Mouse (Mus musculus) heart, embryonic 16.5 days (tissue): ENCODE data around the gene Zc2hc1c. TPM values are rescaled to one million over a fixed set of nuclear protein-coding genes. Genes with fewer than 3 reads are reported as not detected.

Experiments used
- ATAC-seq: fragments of 200-750 bp; cut with Nextera tagmentation; replicated peaks from 2 replicates; pipeline ENCODE4 v1.8.0; 2017; ENCODE audit warnings: moderate number of reproducible peaks; ENCODE audit not compliant: insufficient read depth, low FRiP score; ENCODE audit errors: extremely low read depth
- H3K27ac ChIP-seq: fragments of 300-500 bp; sonication (generic); 2 replicates; pipeline ENCODE4 v1.5.1; 2014; ENCODE audit warnings: mild to moderate bottlenecking, low read length, control low read depth, moderate library complexity
- H3K27me3 ChIP-seq: fragments of 300-500 bp; sonication (generic); 2 replicates; pipeline ENCODE4 v1.6.1; 2014; ENCODE audit warnings: low read length, mixed read lengths; ENCODE audit not compliant: control insufficient read depth, insufficient read depth
- H3K36me3 ChIP-seq: fragments of 300-500 bp; sonication (generic); 2 replicates; pipeline ENCODE4 v1.6.1; 2014; ENCODE audit not compliant: control insufficient read depth, insufficient read depth
- H3K4me1 ChIP-seq: fragments of 300-500 bp; sonication (generic); 2 replicates; pipeline ENCODE4 v1.6.1; 2014; ENCODE audit warnings: low read length, mixed read lengths; ENCODE audit not compliant: control insufficient read depth, insufficient read depth
- H3K4me2 ChIP-seq: fragments of 300-500 bp; sonication (generic); 2 replicates; pipeline ENCODE4 v1.6.1; 2014; ENCODE audit warnings: low read depth, mild to moderate bottlenecking, control low read depth, low read length
- H3K4me3 ChIP-seq: fragments of 300-500 bp; sonication (generic); 2 replicates; pipeline ENCODE4 v1.5.1; 2014; ENCODE audit warnings: mild to moderate bottlenecking, control low read depth, low read length
- H3K9ac ChIP-seq: fragments of 300-500 bp; sonication (generic); 2 replicates; pipeline ENCODE4 v1.6.1; 2014; ENCODE audit warnings: low read length, control low read depth
- H3K9me3 ChIP-seq: fragments of 300-500 bp; sonication (generic); replicated peaks from 2 replicates; pipeline ENCODE4 v1.6.1; 2016; ENCODE audit warnings: low read length; ENCODE audit not compliant: control insufficient read depth
- WGBS: fragments of 180-500 bp; shearing (Covaris S2); extraction: QIAGEN DNeasy Blood & Tissue Kit; methylation state at CpG from one replicate; pipeline ENCODE4 v1.1.7; 2014; 5-methylcytosine and 5-hydroxymethylcytosine counted together
- polyA plus RNA-seq: library from polyadenylated mRNA; unstranded; fragments of >200 nt; fragmentation: Nextera tagmentation; extraction: Ambion mirVana; gene quantifications from 2 replicates; pipeline ENCODE4 v1.2.1, GENCODE M21; 2015

The Zc2hc1c gene
- polyA plus RNA-seq, 1 experiment from 2014 or later, result 2.2 TPM

DNA sequence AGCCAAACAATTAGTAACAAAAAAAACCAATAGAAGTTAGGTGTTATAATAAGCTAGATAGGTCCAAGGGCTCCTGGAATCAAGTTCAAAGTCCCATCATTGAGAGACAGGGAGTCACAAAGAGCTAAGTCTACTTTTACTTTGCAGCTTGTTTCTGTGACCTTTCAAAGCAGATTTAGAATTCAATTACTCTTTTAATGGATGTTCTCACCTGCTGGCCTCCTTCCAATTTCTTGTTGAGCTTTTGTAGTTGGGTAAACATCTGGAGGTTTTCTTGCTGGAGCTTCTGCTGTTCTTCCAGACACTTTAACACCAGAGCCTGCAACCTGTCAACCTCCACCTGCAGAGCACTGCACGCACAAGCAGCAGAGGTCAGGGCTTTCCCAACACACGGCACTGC is 14.9 kb downstream of the Zc2hc1c start:
- Histone ChIP-seq H3K27ac (no peak overlapping the region), H3K4me2 (no peak overlapping the region), H3K4me1 (peaks cover 3% of the 10 kb centered on the region; the same call in 1 of the 2 replicates), H3K4me3 (no peak overlapping the region), H3K9ac (no peak overlapping the region), H3K27me3 (no peaks in the 10 kb centered on the region), H3K9me3 (no peaks in the 10 kb centered on the region), H3K36me3 (peaks cover 65% of the 10 kb centered on the region)
- no peak for ATAC-seq
- WGBS, result 64% methylated on average over 2 of the region's 2 CpGs

DNA sequence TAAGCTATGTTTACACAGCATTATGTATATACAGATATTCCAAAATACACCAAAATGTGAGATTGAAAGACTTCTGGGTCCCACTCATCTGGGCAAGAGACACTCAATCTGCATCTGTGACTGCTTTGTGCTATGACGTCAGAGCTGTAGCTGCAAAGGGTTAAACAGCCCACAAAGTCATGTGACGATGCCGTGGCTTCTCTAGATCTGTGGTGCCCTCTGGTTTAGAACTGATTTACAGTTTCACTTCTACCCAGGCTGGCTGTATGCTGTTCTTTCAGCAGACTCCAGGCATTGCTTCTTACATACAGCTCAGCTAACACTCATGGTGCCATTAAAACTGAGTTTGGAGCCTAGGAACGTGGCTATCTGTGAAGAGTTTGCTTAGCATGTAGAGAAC is 16.3 kb downstream of the Zc2hc1c start:
- Histone ChIP-seq H3K4me2 (no peak overlapping the region), H3K27ac (no peak overlapping the region), H3K4me1 (peaks cover 6% of the 10 kb centered on the region), H3K9ac (no peak overlapping the region), H3K36me3 (peaks cover 77% of the 10 kb centered on the region), H3K9me3 (no peaks in the 10 kb centered on the region), H3K27me3 (no peaks in the 10 kb centered on the region), H3K4me3 (no peak overlapping the region)
- WGBS, result 68% methylated on average over 4 of the region's 4 CpGs
- ATAC-seq, result no peak

DNA sequence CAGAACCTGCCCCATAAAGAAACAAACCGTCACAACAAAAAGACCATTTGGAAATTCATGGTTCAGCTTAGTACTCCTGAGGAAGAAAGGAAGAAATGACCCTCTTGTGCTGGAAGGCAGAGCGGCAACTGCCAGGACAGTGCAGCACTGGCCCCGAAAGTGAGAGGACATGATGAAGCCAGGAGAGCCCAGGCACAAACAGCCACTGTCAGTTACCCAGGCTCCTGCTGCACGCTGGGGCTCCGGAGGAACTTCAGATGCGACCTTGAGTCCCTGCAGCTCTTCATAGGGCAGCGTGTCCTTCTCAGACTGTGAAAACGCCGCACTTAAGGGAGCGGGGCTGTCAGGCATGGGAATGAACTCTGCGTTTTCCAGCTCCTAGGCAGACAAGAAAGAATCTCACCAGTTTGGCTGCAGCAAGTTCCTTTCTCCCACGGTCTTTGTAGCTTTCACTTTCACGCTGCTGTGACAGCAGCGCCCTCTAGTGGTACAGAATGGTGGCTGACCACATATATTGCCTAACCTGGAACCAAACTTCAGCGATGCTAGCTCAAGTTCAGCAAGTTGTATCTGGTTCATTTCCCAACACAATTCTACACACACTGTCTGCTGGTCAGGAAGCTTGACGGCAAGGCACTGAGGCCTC is 17.0 kb downstream of the Zc2hc1c start:
- H3K4me1 ChIP-seq, result peaks cover 6% of the 10 kb centered on the region
- H3K27me3 ChIP-seq, result no peaks in the 10 kb centered on the region
- ATAC-seq, result peak; percentile 74
- peak overlapping the region; percentile 61; the same call in 1 of the 2 replicates for H3K9ac ChIP-seq
- H3K9me3 ChIP-seq, result no peaks in the 10 kb centered on the region
- peak overlapping the region; percentile 57 for H3K4me2 ChIP-seq
- peaks cover 83% of the 10 kb centered on the region for H3K36me3 ChIP-seq
- WGBS, result 41% methylated on average over 16 of the region's 16 CpGs
- peak overlapping the region; percentile 69 for H3K27ac ChIP-seq
- H3K4me3 ChIP-seq, result peak overlapping the region; percentile 35; the same call in 1 of the 2 replicates

DNA sequence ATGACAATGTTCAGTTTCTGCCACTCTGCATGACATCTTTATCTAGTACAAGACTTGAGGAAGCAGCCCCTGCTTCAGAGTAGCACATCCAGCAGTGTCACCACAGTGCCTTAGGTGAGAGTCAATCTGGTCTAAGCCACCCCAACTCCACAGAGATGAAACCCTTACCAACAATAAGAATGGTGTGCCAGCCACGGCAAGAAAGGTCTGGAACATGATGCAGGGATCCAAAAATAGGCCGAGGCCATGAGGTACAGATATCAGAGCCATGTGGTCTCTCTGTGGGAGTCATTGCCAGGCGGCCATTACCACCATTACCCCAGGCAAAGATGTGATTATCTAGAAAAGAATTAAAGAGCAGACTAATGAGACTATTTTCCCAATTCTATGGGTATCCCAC is 20.3 kb downstream of the Zc2hc1c start:
- WGBS, result 46% methylated on average over 3 of the region's 3 CpGs
- H3K9me3 ChIP-seq, result no peaks in the 10 kb centered on the region
- no peak overlapping the region for H3K9ac ChIP-seq
- no peak overlapping the region for H3K4me2 ChIP-seq
- no peaks in the 10 kb centered on the region for H3K27me3 ChIP-seq
- ATAC-seq, result no peak
- H3K27ac ChIP-seq, result no peak overlapping the region; the same call in 1 of the 2 replicates
- no peak overlapping the region for H3K4me3 ChIP-seq
- H3K4me1 ChIP-seq, result peaks cover 6% of the 10 kb centered on the region
- H3K36me3 ChIP-seq, result peaks cover 89% of the 10 kb centered on the region

DNA sequence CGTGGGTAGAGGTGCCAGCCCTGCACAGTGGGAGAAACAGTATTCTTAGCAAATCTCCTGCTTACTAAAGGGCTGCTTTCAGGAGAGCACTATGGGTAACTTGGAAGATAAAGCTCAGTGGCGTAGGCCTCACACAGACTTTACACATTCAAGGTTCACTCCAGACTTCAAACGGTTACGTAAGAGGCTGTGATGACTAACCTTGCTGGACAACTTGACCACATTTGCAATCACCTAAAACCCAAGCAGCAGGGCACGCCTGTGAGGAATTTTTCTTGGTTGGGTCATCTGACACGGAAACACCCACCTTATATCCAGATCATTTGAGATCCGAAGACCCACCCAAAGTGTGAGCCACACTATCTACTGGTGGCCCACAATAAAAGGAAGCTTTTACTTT is 41.8 kb downstream of the Zc2hc1c start:
- H3K9ac ChIP-seq, result no peak overlapping the region
- no peak overlapping the region for H3K4me3 ChIP-seq
- no peak overlapping the region for H3K4me2 ChIP-seq
- H3K4me1 ChIP-seq, result no peaks in the 10 kb centered on the region
- H3K27ac ChIP-seq, result no peak overlapping the region
- H3K27me3 ChIP-seq, result no peaks in the 10 kb centered on the region
- H3K9me3 ChIP-seq, result no peaks in the 10 kb centered on the region
- 82% methylated on average over 7 of the region's 7 CpGs for WGBS
- H3K36me3 ChIP-seq, result peaks cover 56% of the 10 kb centered on the region
- no peak for ATAC-seq

DNA sequence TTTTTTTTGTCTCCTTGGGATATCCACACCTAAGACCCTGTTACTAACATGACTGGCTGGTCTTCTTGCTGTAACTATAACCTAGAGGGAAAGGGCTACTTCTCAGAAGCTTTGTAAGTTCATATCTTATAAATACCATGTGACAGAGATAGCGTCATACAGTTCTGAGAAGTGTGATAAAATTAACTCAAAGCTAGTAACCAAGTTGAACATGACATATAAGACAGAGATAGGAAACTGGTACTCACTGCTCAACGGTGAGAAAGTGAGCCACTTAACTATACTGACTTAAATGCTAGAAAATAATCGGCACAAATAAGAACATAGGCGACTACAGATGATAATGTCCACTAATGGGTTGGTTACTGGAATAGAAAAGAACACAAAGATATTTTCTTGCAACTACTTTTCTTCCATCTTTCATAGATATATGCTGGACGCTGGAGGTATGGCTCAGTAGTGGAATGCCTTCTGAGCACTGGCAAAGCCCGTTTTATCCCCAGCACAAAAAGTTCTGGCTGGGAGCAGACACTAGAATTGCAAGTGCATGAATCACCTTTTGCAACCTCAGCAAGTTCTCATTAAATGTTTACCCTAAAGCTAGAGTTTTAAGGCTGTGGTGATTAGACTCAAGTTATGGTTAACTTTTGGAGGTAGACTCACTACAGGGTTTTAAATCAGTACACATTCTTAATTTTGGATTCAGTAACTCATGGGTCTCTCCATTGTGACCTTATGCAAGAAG is 49.3 kb downstream of the Zc2hc1c start:
- H3K27me3 ChIP-seq, result no peaks in the 10 kb centered on the region
- peak overlapping the region; percentile 79 for H3K4me2 ChIP-seq
- no peak overlapping the region for H3K27ac ChIP-seq
- no peak for ATAC-seq
- peaks cover 16% of the 10 kb centered on the region for H3K36me3 ChIP-seq
- 48% methylated on average over 6 of the region's 6 CpGs for WGBS
- H3K9me3 ChIP-seq, result no peaks in the 10 kb centered on the region
- H3K4me3 ChIP-seq, result peak overlapping the region; percentile 85; the same call in 1 of the 2 replicates
- H3K9ac ChIP-seq, result no peak overlapping the region
- peaks cover 24% of the 10 kb centered on the region for H3K4me1 ChIP-seq

GRCm38 (mm10) chr12:85338815-85339214 is 50.4 kb downstream of the Zc2hc1c start:
- peak; percentile 58 for ATAC-seq
- Histone ChIP-seq H3K9ac (peak overlapping the region; percentile 95), H3K27ac (peak overlapping the region; percentile 87), H3K4me1 (peaks cover 24% of the 10 kb centered on the region), H3K27me3 (no peaks in the 10 kb centered on the region), H3K4me3 (peak overlapping the region; percentile 85), H3K4me2 (peak overlapping the region; percentile 79), H3K36me3 (peaks cover 12% of the 10 kb centered on the region), H3K9me3 (no peaks in the 10 kb centered on the region)
- under 1% methylated on average over 40 of the region's 42 CpGs for WGBS

- Histone ChIP-seq H3K27ac (peak within 1 kb of the TSS; percentile 87), H3K36me3 (peaks cover 7% of the 10 kb centered on the region), H3K9me3 (no peaks in the 10 kb centered on the region), H3K4me2 (peak within 1 kb of the TSS; percentile 79), H3K4me3 (peak within 1 kb of the TSS; percentile 85), H3K27me3 (no peaks in the 10 kb centered on the region), H3K9ac (peak within 1 kb of the TSS; percentile 95), H3K4me1 (peaks cover 24% of the 10 kb centered on the region)
- peak; percentile 90 for ATAC-seq
- under 1% methylated on average over 36 of the region's 36 CpGs for WGBS
Observed at GRCm38 (mm10) chr12:85339243-85339729, 50.9 kb downstream of the Zc2hc1c start, which contains the start of gene Nek9. Nek9 (minus strand) TSS chr12:85339362.

- H3K4me3 ChIP-seq, result peak overlapping the region; percentile 85
- 34% methylated on average over 4 of the region's 4 CpGs for WGBS
- peaks cover 3% of the 10 kb centered on the region for H3K36me3 ChIP-seq
- ATAC-seq, result no peak
- H3K9me3 ChIP-seq, result no peaks in the 10 kb centered on the region
- H3K4me2 ChIP-seq, result peak overlapping the region; percentile 79
- H3K9ac ChIP-seq, result peak overlapping the region; percentile 33; the same call in 1 of the 2 replicates
- H3K27ac ChIP-seq, result peak overlapping the region; percentile 67
- no peaks in the 10 kb centered on the region for H3K27me3 ChIP-seq
- H3K4me1 ChIP-seq, result peaks cover 24% of the 10 kb centered on the region
Observed at GRCm38 (mm10) chr12:85339947-85340346, 51.6 kb downstream of the Zc2hc1c start.
